Mouse (Mus musculus) myocyte (in vitro differentiated cells): Measurements from ENCODE around the gene Bcar3. TPM values are rescaled to one million over a fixed set of nuclear protein-coding genes. Genes with fewer than 3 reads are reported as not detected.

ENCODE experiments used
- H3K27me3 ChIP-seq: one replicate; pipeline ENCODE4 v1.6.1; 2011; ENCODE audit not compliant: control insufficient read depth, insufficient read depth, insufficient read length
- H3K36me3 ChIP-seq: one replicate; pipeline ENCODE4 v1.6.1; 2011; ENCODE audit not compliant: control insufficient read depth, insufficient read depth
- H3K4me2 ChIP-seq: one replicate; pipeline ENCODE4 v1.6.1; 2011; ENCODE audit warnings: low read depth, control low read depth
- H3K4me3 ChIP-seq: one replicate; pipeline ENCODE4 v1.5.1; 2011; ENCODE audit warnings: mild to moderate bottlenecking, control low read depth, moderate library complexity
- H3K79me2 ChIP-seq: one replicate; pipeline ENCODE4 v1.6.1; 2011; ENCODE audit not compliant: control insufficient read depth, insufficient read depth
- H3ac ChIP-seq: one replicate; pipeline ENCODE4 v1.6.1; 2011; ENCODE audit not compliant: control insufficient read depth, insufficient read length
- CEBPB ChIP-seq: IDR thresholded peaks from 2 replicates; pipeline ENCODE4 v1.6.1; 2011; ENCODE audit warnings: mild to moderate bottlenecking, moderate library complexity; ENCODE audit not compliant: poor library complexity, insufficient read depth, severe bottlenecking
- E2F4 ChIP-seq: IDR thresholded peaks from one replicate; pipeline ENCODE4 v1.6.1; 2011; ENCODE audit warnings: mild to moderate bottlenecking, control low read depth, moderate library complexity; ENCODE audit not compliant: insufficient read depth
- MAX ChIP-seq: IDR thresholded peaks from one replicate; pipeline ENCODE4 v1.6.1; 2011; ENCODE audit warnings: low read depth, mild to moderate bottlenecking, control low read depth
- MYOD1 ChIP-seq, 3 experiments: IDR thresholded peaks; one replicate each; pipeline ENCODE4 v1.6.1; 2011; ENCODE audit warnings: control low read depth in 2 of 3, low read depth in 2 of 3, mild to moderate bottlenecking in 2 of 3, moderate library complexity in 1 of 3; ENCODE audit not compliant: insufficient read length in 2 of 3, control insufficient read depth in 1 of 3
- MYOG ChIP-seq, 3 experiments: IDR thresholded peaks; one replicate each; pipeline ENCODE4 v1.6.1; 2011; ENCODE audit warnings: control low read depth in 2 of 3, low read depth in 2 of 3, mild to moderate bottlenecking in 2 of 3; ENCODE audit not compliant: insufficient read length in 2 of 3, control insufficient read depth in 1 of 3, insufficient read depth in 1 of 3
- POLR2A ChIP-seq: IDR thresholded peaks from one replicate; pipeline ENCODE4 v1.6.1; 2011; ENCODE audit warnings: low read depth, mild to moderate bottlenecking, control low read depth, moderate library complexity; ENCODE audit not compliant: insufficient read length
- POLR2AphosphoS2 ChIP-seq: IDR thresholded peaks from one replicate; pipeline ENCODE4 v1.6.1; 2011; ENCODE audit warnings: low read depth, control low read depth; ENCODE audit not compliant: insufficient read length
- REST ChIP-seq: IDR thresholded peaks from one replicate; pipeline ENCODE4 v1.6.1; 2011; ENCODE audit warnings: mild to moderate bottlenecking, control low read depth, moderate library complexity; ENCODE audit not compliant: insufficient read depth, insufficient read length
- SRF ChIP-seq: IDR thresholded peaks from one replicate; pipeline ENCODE4 v1.6.1; 2011; ENCODE audit warnings: low read depth; ENCODE audit not compliant: control insufficient read depth, insufficient read length
- TCF12 ChIP-seq: IDR thresholded peaks from one replicate; pipeline ENCODE4 v1.6.1; 2011; ENCODE audit warnings: mild to moderate bottlenecking, control low read depth; ENCODE audit not compliant: poor library complexity, insufficient read depth, severe bottlenecking
- TCF3 ChIP-seq: IDR thresholded peaks from one replicate; pipeline ENCODE4 v1.6.1; 2011; ENCODE audit warnings: low read depth, control low read depth; ENCODE audit not compliant: insufficient read length
- USF1 ChIP-seq: IDR thresholded peaks from one replicate; pipeline ENCODE4 v1.6.1; 2011; ENCODE audit warnings: low read depth, mild to moderate bottlenecking, control low read depth, moderate library complexity
- polyA plus RNA-seq: library from polyadenylated mRNA; unstranded; fragments of >200 nt; fragmentation: generic; extraction: Trizol; gene quantifications from one replicate; pipeline ENCODE4 v1.2.1, GENCODE M21; 2012; ENCODE audit warnings: missing spikeins

The Bcar3 gene
- polyA plus RNA-seq, 1 experiment = 21.4 TPM

- Histone ChIP-seq H3K4me2 (no peak overlapping the region), H3K36me3 (no peaks in the 10 kb centered on the region)
Observed at GRCm38 (mm10) chr3:122456807-122457206, 162.9 kb downstream of the Bcar3 start.

GRCm38 (mm10) chr3:122457723-122458122 is 163.8 kb downstream of the Bcar3 start:
- no peak for TF ChIP-seq E2F4
- TF ChIP-seq USF1 = no peak
- TF ChIP-seq SRF = no peak
- no peak for TF ChIP-seq TCF12
- TF ChIP-seq TCF3 = no peak
- no peak for TF ChIP-seq MAX
- no peak for TF ChIP-seq REST
- no peak for TF ChIP-seq CEBPB
- TF ChIP-seq MYOD1 (IDR thresholded peaks at IDR 0.05; ENCODE audit: control insufficient read depth in 1 of 3, insufficient read length in 2 of 3, low read depth in 2 of 3) = no peak
- no peak for TF ChIP-seq POLR2A
- TF ChIP-seq MYOG (IDR thresholded peaks at IDR 0.05; ENCODE audit: control insufficient read depth in 1 of 3, insufficient read depth in 1 of 3, insufficient read length in 2 of 3, low read depth in 2 of 3) = no peak
- no peak for TF ChIP-seq POLR2AphosphoS2
- H3K4me3 ChIP-seq = no peak overlapping the region
- H3K27me3 ChIP-seq = no peaks in the 10 kb centered on the region
- no peaks in the 10 kb centered on the region for H3K36me3 ChIP-seq
- H3K4me2 ChIP-seq = no peak overlapping the region
- no peak overlapping the region for H3ac ChIP-seq
- peaks cover 86% of the 10 kb centered on the region for H3K79me2 ChIP-seq

More at GRCm38 (mm10) chr3:122456807-122457206, 162.9 kb downstream of the Bcar3 start:
- no peak overlapping the region for H3K4me3 ChIP-seq
- no peak overlapping the region for H3ac ChIP-seq
- no peaks in the 10 kb centered on the region for H3K27me3 ChIP-seq
- TF ChIP-seq POLR2AphosphoS2 (no peak), E2F4 (no peak), SRF (no peak)
- peaks cover 81% of the 10 kb centered on the region for H3K79me2 ChIP-seq

- Histone ChIP-seq H3K27me3 (no peaks in the 10 kb centered on the region), H3ac (no peak overlapping the region), H3K79me2 (peaks cover 88% of the 10 kb centered on the region), H3K36me3 (no peaks in the 10 kb centered on the region), H3K4me3 (no peak overlapping the region), H3K4me2 (no peak overlapping the region)
- TF ChIP-seq POLR2A (no peak), CEBPB (no peak), E2F4 (no peak), USF1 (no peak), REST (no peak), MAX (no peak), TCF3 (no peak), SRF (no peak), POLR2AphosphoS2 (no peak), TCF12 (no peak), MYOD1 (IDR thresholded peaks at IDR 0.05; ENCODE audit: control insufficient read depth in 1 of 3, insufficient read length in 2 of 3, low read depth in 2 of 3) (no peak), MYOG (IDR thresholded peaks at IDR 0.05; ENCODE audit: control insufficient read depth in 1 of 3, insufficient read depth in 1 of 3, insufficient read length in 2 of 3, low read depth in 2 of 3) (no peak)
Observed at GRCm38 (mm10) chr3:122458743-122459142, 164.8 kb downstream of the Bcar3 start.

- Histone ChIP-seq H3K27me3 (no peaks in the 10 kb centered on the region), H3K4me2 (peak overlapping the region; percentile 3), H3K4me3 (no peak overlapping the region), H3K79me2 (peaks cover 88% of the 10 kb centered on the region), H3ac (no peak overlapping the region), H3K36me3 (no peaks in the 10 kb centered on the region)
- TF ChIP-seq REST (no peak), E2F4 (no peak), MAX (no peak), POLR2A (no peak), SRF (no peak), USF1 (no peak), MYOG (IDR thresholded peaks at IDR 0.05; ENCODE audit: control insufficient read depth in 1 of 3, insufficient read depth in 1 of 3, insufficient read length in 2 of 3, low read depth in 2 of 3) (no peak), TCF12 (no peak), TCF3 (no peak), POLR2AphosphoS2 (no peak), MYOD1 (IDR thresholded peaks at IDR 0.05; ENCODE audit: control insufficient read depth in 1 of 3, insufficient read length in 2 of 3, low read depth in 2 of 3) (no peak), CEBPB (no peak)
Observed at GRCm38 (mm10) chr3:122460848-122461511, 167.0 kb downstream of the Bcar3 start.

- Histone ChIP-seq H3K36me3 (no peaks in the 10 kb centered on the region), H3ac (no peak overlapping the region), H3K79me2 (peaks cover 88% of the 10 kb centered on the region), H3K27me3 (no peaks in the 10 kb centered on the region), H3K4me3 (no peak overlapping the region), H3K4me2 (peak overlapping the region; percentile 3)
- TF ChIP-seq MYOD1 (IDR thresholded peaks at IDR 0.05; ENCODE audit: control insufficient read depth in 1 of 3, insufficient read length in 2 of 3, low read depth in 2 of 3) = peak in 1 of 3 experiments; percentile 6
- TF ChIP-seq REST = no peak
- TF ChIP-seq USF1 = no peak
- TF ChIP-seq CEBPB = no peak
- TF ChIP-seq POLR2AphosphoS2 = no peak
- TF ChIP-seq SRF = no peak
- no peak for TF ChIP-seq MAX
- no peak for TF ChIP-seq TCF3
- TF ChIP-seq TCF12 = no peak
Observed at GRCm38 (mm10) chr3:122461512-122461881, 167.6 kb downstream of the Bcar3 start.
